Mouse (Mus musculus) kidney, postnatal 0 days (tissue): ENCODE measurements around the gene Uaca. TPM values are rescaled to one million over a fixed set of nuclear protein-coding genes. Genes with fewer than 3 reads are reported as not detected.

ENCODE experiments used
- ATAC-seq: fragments of 200-750 bp; cut with Nextera tagmentation; replicated peaks from 2 replicates; pipeline ENCODE4 v1.8.0; 2017; ENCODE audit warnings: low read depth, moderate number of reproducible peaks, moderate TSS enrichment, moderate library complexity; ENCODE audit not compliant: low FRiP score
- DNase-seq: peaks from one replicate; pipeline ENCODE4 v3.0.0-alpha.2; 2016; ENCODE audit warnings: low spot score
- H3K27ac ChIP-seq: fragments of 300-500 bp; sonication (generic); 2 replicates; pipeline ENCODE4 v1.5.1; 2014; ENCODE audit warnings: mild to moderate bottlenecking
- H3K27me3 ChIP-seq: fragments of 300-500 bp; sonication (generic); 2 replicates; pipeline ENCODE4 v1.6.1; 2014; ENCODE audit warnings: low read length, mixed read lengths; ENCODE audit not compliant: insufficient read depth
- H3K36me3 ChIP-seq: fragments of 300-500 bp; sonication (generic); 2 replicates; pipeline ENCODE4 v1.6.1; 2014; ENCODE audit warnings: low read length, mixed read lengths; ENCODE audit not compliant: insufficient read depth
- H3K4me1 ChIP-seq: fragments of 300-500 bp; sonication (generic); replicated peaks from 2 replicates; pipeline ENCODE4 v1.6.1; 2014; ENCODE audit warnings: antibody characterized with exemption, low read length, mixed read lengths; ENCODE audit not compliant: insufficient read depth
- H3K4me2 ChIP-seq: fragments of 300-500 bp; sonication (generic); 2 replicates; pipeline ENCODE4 v1.6.1; 2014; ENCODE audit warnings: mild to moderate bottlenecking, low read length, moderate library complexity, mixed read lengths
- H3K4me3 ChIP-seq: fragments of 300-500 bp; sonication (generic); replicated peaks from 2 replicates; pipeline ENCODE4 v1.5.1; 2014; ENCODE audit warnings: low read depth, low read length
- H3K9ac ChIP-seq: fragments of 300-500 bp; sonication (generic); 2 replicates; pipeline ENCODE4 v1.6.1; 2014; ENCODE audit warnings: low read depth, low read length
- H3K9me3 ChIP-seq: fragments of 300-500 bp; sonication (generic); replicated peaks from 2 replicates; pipeline ENCODE4 v1.6.1; 2016; ENCODE audit warnings: low read length, inconsistent platforms, mixed read lengths
- CTCF ChIP-seq: IDR thresholded peaks from 2 replicates; pipeline ENCODE4 v1.5.1; 2016; ENCODE audit warnings: antibody characterized with exemption, low read depth, mild to moderate bottlenecking, moderate library complexity
- WGBS: fragments of 180-500 bp; shearing (Covaris S2); extraction: QIAGEN DNeasy Blood & Tissue Kit; methylation state at CpG from one replicate; pipeline ENCODE4 v1.1.7; 2014; 5-methylcytosine and 5-hydroxymethylcytosine counted together
- polyA plus RNA-seq: library from polyadenylated mRNA; unstranded; fragments of >200 nt; fragmentation: Nextera tagmentation; extraction: Ambion mirVana; gene quantifications from 2 replicates; pipeline ENCODE4 v1.2.1, GENCODE M21; 2015

Gene Uaca
- polyA plus RNA-seq, 1 experiment from 2014 or later, result 26.9 TPM

- no peak for ATAC-seq
- 0 out of 2 replicates have a peak, but pooled peaks cover 4% of the 10 kb centered on the region for H3K4me1 ChIP-seq
- no peak for TF ChIP-seq CTCF
- no peak overlapping the region for H3K27ac ChIP-seq
- H3K36me3 ChIP-seq, result no peaks in the 10 kb centered on the region
- no peak overlapping the region for H3K4me3 ChIP-seq
- no peak for DNase-seq
- H3K4me2 ChIP-seq, result no peak overlapping the region
- 16% methylated on average over 2 of the region's 2 CpGs for WGBS
- H3K9me3 ChIP-seq, result no peaks in the 10 kb centered on the region
- H3K9ac ChIP-seq, result no peak overlapping the region
- no peaks in the 10 kb centered on the region for H3K27me3 ChIP-seq
Measured at GRCm38 (mm10) chr9:60765181-60765580, 29.2 kb upstream of the Uaca start.

- Histone ChIP-seq H3K9ac (no peak overlapping the region), H3K4me1 (0 out of 2 replicates have a peak, but pooled peaks cover 7% of the 10 kb centered on the region), H3K4me3 (no peak overlapping the region), H3K4me2 (no peak overlapping the region), H3K9me3 (no peaks in the 10 kb centered on the region), H3K27me3 (no peaks in the 10 kb centered on the region), H3K36me3 (no peaks in the 10 kb centered on the region), H3K27ac (no peak overlapping the region)
- ATAC-seq (no peak), DNase-seq (peak; percentile 22)
- WGBS, result 61% methylated on average over 9 of the region's 9 CpGs
- no peak for TF ChIP-seq CTCF
Measured at GRCm38 (mm10) chr9:60768393-60768792, 25.9 kb upstream of the Uaca start.

GRCm38 (mm10) chr9:60769711-60770111 is 24.6 kb upstream of the Uaca start:
- Histone ChIP-seq H3K36me3 (no peaks in the 10 kb centered on the region), H3K9me3 (no peaks in the 10 kb centered on the region), H3K27ac (no peak overlapping the region), H3K4me3 (no peak overlapping the region), H3K9ac (no peak overlapping the region), H3K27me3 (no peaks in the 10 kb centered on the region), H3K4me1 (0 out of 2 replicates have a peak, but pooled peaks cover 7% of the 10 kb centered on the region), H3K4me2 (no peak overlapping the region)
- no peak for TF ChIP-seq CTCF
- no peak for ATAC-seq
- no peak for DNase-seq
- WGBS, result 68% methylated on average over 6 of the region's 6 CpGs

- no peaks in the 10 kb centered on the region for H3K36me3 ChIP-seq
- H3K4me1 ChIP-seq, result 0 out of 2 replicates have a peak, but pooled peaks cover 7% of the 10 kb centered on the region
- ATAC-seq (no peak), DNase-seq (no peak)
- H3K4me3 ChIP-seq, result no peak overlapping the region
- no peak for TF ChIP-seq CTCF
- H3K27ac ChIP-seq, result no peak overlapping the region
- WGBS, result 89% methylated on average over 2 of the region's 2 CpGs
- no peak overlapping the region for H3K9ac ChIP-seq
- H3K9me3 ChIP-seq, result no peaks in the 10 kb centered on the region
- H3K27me3 ChIP-seq, result no peaks in the 10 kb centered on the region
- no peak overlapping the region for H3K4me2 ChIP-seq
Measured at GRCm38 (mm10) chr9:60773713-60774112, 20.6 kb upstream of the Uaca start.

- WGBS, result 69% methylated on average over 9 of the region's 9 CpGs
- Histone ChIP-seq H3K4me3 (no peak overlapping the region), H3K27ac (no peak overlapping the region), H3K36me3 (no peaks in the 10 kb centered on the region), H3K4me1 (no peaks in the 10 kb centered on the region), H3K9me3 (no peaks in the 10 kb centered on the region), H3K9ac (no peak overlapping the region), H3K4me2 (no peak overlapping the region), H3K27me3 (no peaks in the 10 kb centered on the region)
- DNase-seq (no peak), ATAC-seq (no peak)
- no peak for TF ChIP-seq CTCF
Measured at GRCm38 (mm10) chr9:60776899-60777298, 17.4 kb upstream of the Uaca start.

GRCm38 (mm10) chr9:60782057-60782789 is 12.1 kb upstream of the Uaca start:
- DNase-seq, result no peak
- no peaks in the 10 kb centered on the region for H3K27me3 ChIP-seq
- H3K9ac ChIP-seq, result no peak overlapping the region
- no peak for TF ChIP-seq CTCF
- no peaks in the 10 kb centered on the region for H3K9me3 ChIP-seq
- H3K4me1 ChIP-seq, result no peaks in the 10 kb centered on the region
- ATAC-seq, result no peak
- WGBS, result 87% methylated on average over 9 of the region's 9 CpGs
- H3K4me2 ChIP-seq, result no peak overlapping the region
- no peak overlapping the region for H3K27ac ChIP-seq
- no peak overlapping the region for H3K4me3 ChIP-seq
- no peaks in the 10 kb centered on the region for H3K36me3 ChIP-seq
